Mouse (Mus musculus): ENCODE measurements at regions not wholly inside any gene's neighbourhood (a gene's known extent, or its start where the extent isn't known, plus 50 kb on each side); places are given as distances from the start of the nearest gene placed in this dataset.

DNA sequence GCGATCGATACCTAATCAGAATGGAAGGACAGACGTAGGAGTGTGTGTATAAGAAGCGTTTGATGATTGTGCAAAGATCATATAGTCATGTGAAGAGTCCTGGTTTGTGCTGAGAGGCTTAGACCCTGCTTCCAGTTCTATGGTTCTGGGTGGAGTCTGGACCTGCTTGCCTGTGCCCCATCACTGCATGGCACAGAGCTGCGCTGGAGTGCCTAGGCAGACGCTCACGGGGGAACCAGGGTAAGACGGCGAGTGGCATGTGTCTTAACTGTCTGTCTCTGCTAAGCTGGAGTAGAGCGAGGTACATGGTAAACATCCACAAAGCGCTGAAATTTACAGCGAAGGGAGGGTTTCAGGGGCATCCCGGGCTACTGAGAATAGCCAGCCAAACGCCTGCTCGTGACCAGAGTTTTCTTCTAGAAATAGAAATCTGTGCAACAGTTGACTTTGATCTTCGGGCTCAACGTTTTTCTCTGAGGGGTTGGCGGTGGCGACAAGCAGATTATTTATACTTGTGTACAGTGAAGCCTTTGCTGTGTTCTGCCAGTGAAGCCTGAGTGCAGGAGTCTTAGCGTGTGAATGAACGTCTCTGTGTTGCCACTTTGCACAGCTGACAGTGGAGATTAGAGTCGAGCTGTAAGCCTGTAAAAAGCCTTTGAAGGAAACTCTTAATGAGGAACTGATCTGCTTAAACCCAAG is 251.9 kb downstream of the Foxo1 start:
- no peak overlapping the region for H3K27ac ChIP-seq (ENCODE audit: low read depth, low read length)
- no peaks in the 10 kb centered on the region for H3K4me1 ChIP-seq (ENCODE audit: control insufficient read depth, insufficient read depth, low read length)
- no peak overlapping the region for H3K9ac ChIP-seq (ENCODE audit: low read depth, low read length)
- ATAC-seq (ENCODE audit: low FRiP score, low TSS enrichment) = no peak
- WGBS = 71% methylated on average over 22 of the region's 22 CpGs
- H3K4me3 ChIP-seq (ENCODE audit: low read length) = no peak overlapping the region
- no peak overlapping the region for H3K4me2 ChIP-seq (replicated peaks; ENCODE audit: low read depth, low read length)
- no peaks in the 10 kb centered on the region for H3K9me3 ChIP-seq (ENCODE audit: control insufficient read depth, low read length)
- no peaks in the 10 kb centered on the region for H3K27me3 ChIP-seq (ENCODE audit: control insufficient read depth, insufficient read depth, low read length)
- H3K36me3 ChIP-seq (ENCODE audit: control insufficient read depth, insufficient read depth, low read length) = no peaks in the 10 kb centered on the region

GRCm38 (mm10) chr3:52517808-52518207 is 249.7 kb downstream of the Foxo1 start:
- H3K9me3 ChIP-seq (ENCODE audit: control insufficient read depth, low read length) = no peaks in the 10 kb centered on the region
- H3K36me3 ChIP-seq (ENCODE audit: control insufficient read depth, insufficient read depth, low read length) = no peaks in the 10 kb centered on the region
- H3K4me1 ChIP-seq (ENCODE audit: control insufficient read depth, insufficient read depth, low read length) = no peaks in the 10 kb centered on the region
- 89% methylated on average over 3 of the region's 3 CpGs for WGBS
- no peak overlapping the region for H3K4me3 ChIP-seq (ENCODE audit: low read length)
- no peaks in the 10 kb centered on the region for H3K27me3 ChIP-seq (ENCODE audit: control insufficient read depth, insufficient read depth, low read length)
- no peak overlapping the region for H3K27ac ChIP-seq (ENCODE audit: low read depth, low read length)
- no peak overlapping the region for H3K4me2 ChIP-seq (replicated peaks; ENCODE audit: low read depth, low read length)
- ATAC-seq (ENCODE audit: low FRiP score, low TSS enrichment) = no peak
- no peak overlapping the region for H3K9ac ChIP-seq (ENCODE audit: low read depth, low read length)

GRCm38 (mm10) chr3:52516691-52517090 is 248.6 kb downstream of the Foxo1 start:
- H3K4me1 ChIP-seq (ENCODE audit: control insufficient read depth, insufficient read depth, low read length) = no peaks in the 10 kb centered on the region
- no peaks in the 10 kb centered on the region for H3K9me3 ChIP-seq (ENCODE audit: control insufficient read depth, low read length)
- no peak for ATAC-seq (ENCODE audit: low FRiP score, low TSS enrichment)
- no peak overlapping the region for H3K4me3 ChIP-seq (ENCODE audit: low read length)
- H3K36me3 ChIP-seq (ENCODE audit: control insufficient read depth, insufficient read depth, low read length) = no peaks in the 10 kb centered on the region
- H3K4me2 ChIP-seq (replicated peaks; ENCODE audit: low read depth, low read length) = no peak overlapping the region
- H3K27ac ChIP-seq (ENCODE audit: low read depth, low read length) = no peak overlapping the region
- H3K27me3 ChIP-seq (ENCODE audit: control insufficient read depth, insufficient read depth, low read length) = no peaks in the 10 kb centered on the region
- 98% methylated on average over 5 of the region's 5 CpGs for WGBS
- no peak overlapping the region for H3K9ac ChIP-seq (ENCODE audit: low read depth, low read length)

- Histone ChIP-seq H3K4me2 (replicated peaks; ENCODE audit: low read depth, low read length) (no peak overlapping the region), H3K9ac (ENCODE audit: low read depth, low read length) (no peak overlapping the region), H3K27ac (ENCODE audit: low read depth, low read length) (no peak overlapping the region), H3K9me3 (ENCODE audit: control insufficient read depth, low read length) (no peaks in the 10 kb centered on the region), H3K4me1 (ENCODE audit: control insufficient read depth, insufficient read depth, low read length) (no peaks in the 10 kb centered on the region), H3K27me3 (ENCODE audit: control insufficient read depth, insufficient read depth, low read length) (no peaks in the 10 kb centered on the region), H3K36me3 (ENCODE audit: control insufficient read depth, insufficient read depth, low read length) (no peaks in the 10 kb centered on the region), H3K4me3 (ENCODE audit: low read length) (no peak overlapping the region)
- ATAC-seq (ENCODE audit: low FRiP score, low TSS enrichment) = no peak
- WGBS = 81% methylated on average over 8 of the region's 8 CpGs
Observed at GRCm38 (mm10) chr3:52512761-52513160, 244.6 kb downstream of the Foxo1 start.

GRCm38 (mm10) chr3:52511549-52511948 is 243.4 kb downstream of the Foxo1 start:
- H3K4me1 ChIP-seq (ENCODE audit: control insufficient read depth, insufficient read depth, low read length) = no peaks in the 10 kb centered on the region
- no peak overlapping the region for H3K4me3 ChIP-seq (ENCODE audit: low read length)
- peaks cover 5% of the 10 kb centered on the region; the same call in 1 of the 2 replicates for H3K9me3 ChIP-seq (ENCODE audit: control insufficient read depth, low read length)
- no peak overlapping the region for H3K4me2 ChIP-seq (replicated peaks; ENCODE audit: low read depth, low read length)
- no peaks in the 10 kb centered on the region for H3K36me3 ChIP-seq (ENCODE audit: control insufficient read depth, insufficient read depth, low read length)
- no peak overlapping the region for H3K27ac ChIP-seq (ENCODE audit: low read depth, low read length)
- H3K9ac ChIP-seq (ENCODE audit: low read depth, low read length) = no peak overlapping the region
- 77% methylated on average over 9 of the region's 9 CpGs for WGBS
- ATAC-seq (ENCODE audit: low FRiP score, low TSS enrichment) = no peak
- no peaks in the 10 kb centered on the region for H3K27me3 ChIP-seq (ENCODE audit: control insufficient read depth, insufficient read depth, low read length)

DNA sequence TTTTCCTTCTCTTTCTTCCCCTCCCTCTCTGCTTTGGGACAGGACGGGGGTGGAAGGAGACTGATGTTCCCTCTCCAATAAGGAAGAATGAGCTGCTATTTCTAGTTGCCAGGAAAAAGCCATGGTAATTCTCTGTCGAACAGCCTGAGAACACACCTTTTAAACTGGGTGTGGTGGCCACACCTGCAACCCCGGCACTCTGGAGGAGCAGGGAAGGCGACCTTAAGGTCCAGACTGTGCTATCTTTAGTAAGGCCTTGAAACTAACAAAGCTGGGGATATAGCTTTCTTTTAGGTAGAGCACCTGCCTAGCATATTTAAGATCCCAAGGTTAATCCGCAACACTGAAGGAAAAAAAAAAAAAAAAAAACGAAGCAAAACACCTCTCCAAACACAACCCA is 242.7 kb downstream of the Foxo1 start:
- Histone ChIP-seq H3K9ac (ENCODE audit: low read depth, low read length) (no peak overlapping the region), H3K27me3 (ENCODE audit: control insufficient read depth, insufficient read depth, low read length) (no peaks in the 10 kb centered on the region), H3K27ac (ENCODE audit: low read depth, low read length) (no peak overlapping the region), H3K36me3 (ENCODE audit: control insufficient read depth, insufficient read depth, low read length) (no peaks in the 10 kb centered on the region), H3K9me3 (ENCODE audit: control insufficient read depth, low read length) (peaks cover 5% of the 10 kb centered on the region; the same call in 1 of the 2 replicates), H3K4me3 (ENCODE audit: low read length) (no peak overlapping the region), H3K4me1 (ENCODE audit: control insufficient read depth, insufficient read depth, low read length) (no peaks in the 10 kb centered on the region), H3K4me2 (replicated peaks; ENCODE audit: low read depth, low read length) (no peak overlapping the region)
- ATAC-seq (ENCODE audit: low FRiP score, low TSS enrichment) = no peak
- WGBS = 68% methylated on average over 6 of the region's 6 CpGs

GRCm38 (mm10) chr3:52510088-52510765 is 242.1 kb downstream of the Foxo1 start:
- H3K9ac ChIP-seq (ENCODE audit: low read depth, low read length) = no peak overlapping the region
- no peak overlapping the region for H3K27ac ChIP-seq (ENCODE audit: low read depth, low read length)
- peaks cover 5% of the 10 kb centered on the region; the same call in 1 of the 2 replicates for H3K9me3 ChIP-seq (ENCODE audit: control insufficient read depth, low read length)
- no peaks in the 10 kb centered on the region for H3K27me3 ChIP-seq (ENCODE audit: control insufficient read depth, insufficient read depth, low read length)
- H3K4me1 ChIP-seq (ENCODE audit: control insufficient read depth, insufficient read depth, low read length) = no peaks in the 10 kb centered on the region
- H3K36me3 ChIP-seq (ENCODE audit: control insufficient read depth, insufficient read depth, low read length) = no peaks in the 10 kb centered on the region
- no peak overlapping the region for H3K4me3 ChIP-seq (ENCODE audit: low read length)
- ATAC-seq (ENCODE audit: low FRiP score, low TSS enrichment) = no peak
- no peak overlapping the region; the same call in 1 of the 2 replicates for H3K4me2 ChIP-seq (replicated peaks; ENCODE audit: low read depth, low read length)
- WGBS = 60% methylated on average over 12 of the region's 12 CpGs

- Histone ChIP-seq H3K9me3 (ENCODE audit: control insufficient read depth, low read length) (peaks cover 5% of the 10 kb centered on the region; the same call in 1 of the 2 replicates), H3K9ac (ENCODE audit: low read depth, low read length) (no peak overlapping the region), H3K27me3 (ENCODE audit: control insufficient read depth, insufficient read depth, low read length) (no peaks in the 10 kb centered on the region), H3K4me2 (replicated peaks; ENCODE audit: low read depth, low read length) (no peak overlapping the region), H3K27ac (ENCODE audit: low read depth, low read length) (no peak overlapping the region), H3K4me3 (ENCODE audit: low read length) (no peak overlapping the region), H3K36me3 (ENCODE audit: control insufficient read depth, insufficient read depth, low read length) (no peaks in the 10 kb centered on the region), H3K4me1 (ENCODE audit: control insufficient read depth, insufficient read depth, low read length) (no peaks in the 10 kb centered on the region)
- WGBS = 88% methylated on average over 9 of the region's 9 CpGs
- ATAC-seq (ENCODE audit: low FRiP score, low TSS enrichment) = no peak
Observed at GRCm38 (mm10) chr3:52503925-52504324, 235.8 kb downstream of the Foxo1 start.

DNA sequence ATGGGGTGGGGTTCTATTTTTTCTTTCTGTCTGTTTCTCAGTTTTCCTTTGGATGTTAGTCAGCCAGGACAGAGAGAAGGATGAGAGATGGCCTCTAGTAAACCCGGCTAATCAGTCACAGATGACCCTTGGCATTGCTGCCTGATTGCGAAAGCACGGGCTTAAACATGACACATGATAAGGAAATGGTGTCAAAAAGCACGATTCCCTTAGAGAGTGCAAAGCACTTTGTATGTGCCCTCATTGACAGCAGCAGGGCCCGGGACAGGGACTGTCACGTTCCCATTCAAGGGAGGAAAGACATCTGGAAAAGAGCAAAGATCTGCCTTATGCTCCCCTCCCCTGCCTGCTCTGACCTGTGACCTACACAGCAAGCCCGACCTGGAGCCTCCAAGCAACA is 234.1 kb downstream of the Foxo1 start:
- no peak overlapping the region for H3K4me3 ChIP-seq (ENCODE audit: low read length)
- no peak for ATAC-seq (ENCODE audit: low FRiP score, low TSS enrichment)
- WGBS = 25% methylated on average over 7 of the region's 7 CpGs
- no peaks in the 10 kb centered on the region for H3K4me1 ChIP-seq (ENCODE audit: control insufficient read depth, insufficient read depth, low read length)
- H3K4me2 ChIP-seq (replicated peaks; ENCODE audit: low read depth, low read length) = no peak overlapping the region
- no peaks in the 10 kb centered on the region for H3K27me3 ChIP-seq (ENCODE audit: control insufficient read depth, insufficient read depth, low read length)
- H3K9ac ChIP-seq (ENCODE audit: low read depth, low read length) = no peak overlapping the region
- no peaks in the 10 kb centered on the region for H3K36me3 ChIP-seq (ENCODE audit: control insufficient read depth, insufficient read depth, low read length)
- H3K27ac ChIP-seq (ENCODE audit: low read depth, low read length) = no peak overlapping the region
- H3K9me3 ChIP-seq (ENCODE audit: control insufficient read depth, low read length) = peaks cover 4% of the 10 kb centered on the region; the same call in 1 of the 2 replicates
